Mouse (Mus musculus): ENCODE measurements at regions not wholly inside any gene's neighbourhood (a gene's known extent, or its start where the extent isn't known, plus 50 kb on each side); places are given as distances from the start of the nearest gene placed in this dataset.

DNA sequence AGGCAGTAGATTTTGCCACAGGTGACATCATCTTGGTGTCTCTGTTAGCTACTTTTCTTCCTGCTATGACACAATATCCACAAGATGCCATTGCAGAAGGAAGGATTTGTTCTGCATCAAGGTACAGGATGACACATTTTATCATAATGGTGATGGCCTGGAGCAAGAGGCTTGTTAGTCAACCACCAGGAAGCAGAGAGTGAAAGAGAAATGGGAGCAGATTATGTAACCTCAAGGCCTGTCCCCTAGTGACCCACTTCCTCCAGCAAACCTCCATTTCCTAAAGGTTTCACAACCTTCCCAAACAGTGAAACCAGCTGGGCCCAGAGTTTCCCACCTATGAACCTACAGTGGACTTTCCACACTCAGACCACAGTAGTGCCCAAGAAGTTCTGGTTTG is 640.3 kb downstream of the Zfp706 start:
- no peak for TF ChIP-seq POLR2A (IDR thresholded peaks at IDR 0.05; ENCODE audit: low read depth, low read length)
- TF ChIP-seq CTCF (IDR thresholded peaks at IDR 0.05; ENCODE audit: extremely low read depth, insufficient read length, insufficient replicate concordance, low read depth, low read length), result no peak

Data from small intestine, adult 2 months (tissue).